Mouse (Mus musculus) ES-Bruce4 (cell line): ENCODE measurements at regions not wholly inside any gene's neighbourhood (a gene's known extent, or its start where the extent isn't known, plus 50 kb on each side); places are given as distances from the start of the nearest gene placed in this dataset.
A peak's percentile ranks its signal among the peaks of the same experiment; 100 is the strongest.

Experiments
- CTCF ChIP-seq: IDR thresholded peaks from one replicate; pipeline ENCODE4 v1.8.1; 2011; ENCODE audit warnings: low read depth, low read length
- EP300 ChIP-seq: IDR thresholded peaks from 2 replicates; pipeline ENCODE4 v1.6.1; 2011; ENCODE audit warnings: low read depth, low read length; ENCODE audit not compliant: insufficient read depth
- POLR2A ChIP-seq: IDR thresholded peaks from one replicate; pipeline ENCODE4 v1.8.1; 2011; ENCODE audit warnings: low read length; ENCODE audit not compliant: insufficient read depth

- TF ChIP-seq EP300 (peak; percentile 81), POLR2A (no peak), CTCF (no peak)
Measured at GRCm38 (mm10) chr14:76245063-76245396, 134.3 kb downstream of the Nufip1 start.
